Mouse (Mus musculus): ENCODE measurements at regions not wholly inside any gene's neighbourhood (a gene's known extent, or its start where the extent isn't known, plus 50 kb on each side); places are given as distances from the start of the nearest gene placed in this dataset.

GRCm38 (mm10) chr6:103177851-103178250 lies 332.5 kb upstream of the Chl1 start:
- H3K36me3 ChIP-seq (ENCODE audit: control insufficient read depth, insufficient read depth, low read length), result no peaks in the 10 kb centered on the region
- H3K27ac ChIP-seq (ENCODE audit: low read depth, low read length), result no peak overlapping the region
- no peak overlapping the region for H3K4me3 ChIP-seq (ENCODE audit: low read depth, low read length)
- H3K9ac ChIP-seq (replicated peaks; ENCODE audit: low read depth, low read length), result no peak overlapping the region
- ATAC-seq (ENCODE audit: low read depth), result no peak
- H3K4me1 ChIP-seq (ENCODE audit: control insufficient read depth, insufficient read depth, low read length), result no peaks in the 10 kb centered on the region
- no peaks in the 10 kb centered on the region for H3K9me3 ChIP-seq (ENCODE audit: control insufficient read depth, low read length)
- WGBS, result 60% methylated on average over 1 of the region's 1 CpGs
- no peak overlapping the region for H3K4me2 ChIP-seq (ENCODE audit: low read depth, low read length)
- no peaks in the 10 kb centered on the region for H3K27me3 ChIP-seq (ENCODE audit: control insufficient read depth, insufficient read depth, low read length)

- Histone ChIP-seq H3K27ac (ENCODE audit: low read depth, low read length) (no peak overlapping the region), H3K4me2 (ENCODE audit: low read depth, low read length) (no peak overlapping the region), H3K4me3 (ENCODE audit: low read depth, low read length) (no peak overlapping the region), H3K9me3 (ENCODE audit: control insufficient read depth, low read length) (no peaks in the 10 kb centered on the region), H3K27me3 (ENCODE audit: control insufficient read depth, insufficient read depth, low read length) (no peaks in the 10 kb centered on the region), H3K9ac (replicated peaks; ENCODE audit: low read depth, low read length) (no peak overlapping the region), H3K4me1 (ENCODE audit: control insufficient read depth, insufficient read depth, low read length) (no peaks in the 10 kb centered on the region), H3K36me3 (ENCODE audit: control insufficient read depth, insufficient read depth, low read length) (no peaks in the 10 kb centered on the region)
- no peak for ATAC-seq (ENCODE audit: low read depth)
These were observed 327.0 kb upstream of the Chl1 start for GRCm38 (mm10) chr6:103183355-103183754.

GRCm38 (mm10) chr6:103196838-103197237 lies 313.5 kb upstream of the Chl1 start:
- Histone ChIP-seq H3K9ac (replicated peaks; ENCODE audit: low read depth, low read length) (no peak overlapping the region), H3K4me1 (ENCODE audit: control insufficient read depth, insufficient read depth, low read length) (no peaks in the 10 kb centered on the region), H3K4me3 (ENCODE audit: low read depth, low read length) (no peak overlapping the region), H3K27me3 (ENCODE audit: control insufficient read depth, insufficient read depth, low read length) (no peaks in the 10 kb centered on the region), H3K36me3 (ENCODE audit: control insufficient read depth, insufficient read depth, low read length) (no peaks in the 10 kb centered on the region), H3K27ac (ENCODE audit: low read depth, low read length) (peak overlapping the region; percentile 55), H3K4me2 (ENCODE audit: low read depth, low read length) (no peak overlapping the region), H3K9me3 (ENCODE audit: control insufficient read depth, low read length) (no peaks in the 10 kb centered on the region)
- 62% methylated on average over 6 of the region's 6 CpGs for WGBS
- peak; percentile 75; the same call in 1 of the 2 replicates for ATAC-seq (ENCODE audit: low read depth)

GRCm38 (mm10) chr6:103201605-103202004 lies 308.8 kb upstream of the Chl1 start:
- H3K27ac ChIP-seq (ENCODE audit: low read depth, low read length), result no peak overlapping the region
- H3K4me2 ChIP-seq (ENCODE audit: low read depth, low read length), result no peak overlapping the region
- no peaks in the 10 kb centered on the region for H3K4me1 ChIP-seq (ENCODE audit: control insufficient read depth, insufficient read depth, low read length)
- H3K27me3 ChIP-seq (ENCODE audit: control insufficient read depth, insufficient read depth, low read length), result no peaks in the 10 kb centered on the region
- H3K36me3 ChIP-seq (ENCODE audit: control insufficient read depth, insufficient read depth, low read length), result no peaks in the 10 kb centered on the region
- no peak overlapping the region for H3K4me3 ChIP-seq (ENCODE audit: low read depth, low read length)
- no peaks in the 10 kb centered on the region for H3K9me3 ChIP-seq (ENCODE audit: control insufficient read depth, low read length)
- H3K9ac ChIP-seq (replicated peaks; ENCODE audit: low read depth, low read length), result no peak overlapping the region
- WGBS, result 27% methylated on average over 1 of the region's 1 CpGs
- no peak for ATAC-seq (ENCODE audit: low read depth)

- Histone ChIP-seq H3K4me2 (ENCODE audit: low read depth, low read length) (no peak overlapping the region), H3K36me3 (ENCODE audit: control insufficient read depth, insufficient read depth, low read length) (no peaks in the 10 kb centered on the region), H3K4me1 (ENCODE audit: control insufficient read depth, insufficient read depth, low read length) (no peaks in the 10 kb centered on the region), H3K9ac (replicated peaks; ENCODE audit: low read depth, low read length) (no peak overlapping the region), H3K9me3 (ENCODE audit: control insufficient read depth, low read length) (no peaks in the 10 kb centered on the region), H3K27me3 (ENCODE audit: control insufficient read depth, insufficient read depth, low read length) (no peaks in the 10 kb centered on the region), H3K27ac (ENCODE audit: low read depth, low read length) (no peak overlapping the region), H3K4me3 (ENCODE audit: low read depth, low read length) (no peak overlapping the region)
- peak; percentile 61; the same call in 1 of the 2 replicates for ATAC-seq (ENCODE audit: low read depth)
These were observed 301.2 kb upstream of the Chl1 start for GRCm38 (mm10) chr6:103209202-103209601.

GRCm38 (mm10) chr6:103213160-103213559 lies 297.2 kb upstream of the Chl1 start:
- 52% methylated on average over 6 of the region's 6 CpGs for WGBS
- ATAC-seq (ENCODE audit: low read depth), result peak; percentile 70; the same call in 1 of the 2 replicates
- no peak overlapping the region for H3K4me2 ChIP-seq (ENCODE audit: low read depth, low read length)
- H3K9me3 ChIP-seq (ENCODE audit: control insufficient read depth, low read length), result no peaks in the 10 kb centered on the region
- no peaks in the 10 kb centered on the region for H3K36me3 ChIP-seq (ENCODE audit: control insufficient read depth, insufficient read depth, low read length)
- no peaks in the 10 kb centered on the region for H3K27me3 ChIP-seq (ENCODE audit: control insufficient read depth, insufficient read depth, low read length)
- H3K9ac ChIP-seq (replicated peaks; ENCODE audit: low read depth, low read length), result no peak overlapping the region
- no peaks in the 10 kb centered on the region for H3K4me1 ChIP-seq (ENCODE audit: control insufficient read depth, insufficient read depth, low read length)
- no peak overlapping the region for H3K27ac ChIP-seq (ENCODE audit: low read depth, low read length)
- no peak overlapping the region for H3K4me3 ChIP-seq (ENCODE audit: low read depth, low read length)

GRCm38 (mm10) chr6:103236896-103237295 lies 273.5 kb upstream of the Chl1 start:
- H3K27ac ChIP-seq (ENCODE audit: low read depth, low read length), result no peak overlapping the region
- no peaks in the 10 kb centered on the region for H3K27me3 ChIP-seq (ENCODE audit: control insufficient read depth, insufficient read depth, low read length)
- no peak overlapping the region for H3K4me3 ChIP-seq (ENCODE audit: low read depth, low read length)
- ATAC-seq (ENCODE audit: low read depth), result no peak
- H3K4me1 ChIP-seq (ENCODE audit: control insufficient read depth, insufficient read depth, low read length), result no peaks in the 10 kb centered on the region
- H3K9me3 ChIP-seq (ENCODE audit: control insufficient read depth, low read length), result no peaks in the 10 kb centered on the region
- no peak overlapping the region for H3K9ac ChIP-seq (replicated peaks; ENCODE audit: low read depth, low read length)
- no peak overlapping the region for H3K4me2 ChIP-seq (ENCODE audit: low read depth, low read length)
- no peaks in the 10 kb centered on the region for H3K36me3 ChIP-seq (ENCODE audit: control insufficient read depth, insufficient read depth, low read length)

- Histone ChIP-seq H3K9ac (replicated peaks; ENCODE audit: low read depth, low read length) (no peak overlapping the region), H3K4me2 (ENCODE audit: low read depth, low read length) (no peak overlapping the region), H3K27ac (ENCODE audit: low read depth, low read length) (no peak overlapping the region), H3K27me3 (ENCODE audit: control insufficient read depth, insufficient read depth, low read length) (no peaks in the 10 kb centered on the region), H3K9me3 (ENCODE audit: control insufficient read depth, low read length) (no peaks in the 10 kb centered on the region), H3K4me3 (ENCODE audit: low read depth, low read length) (no peak overlapping the region), H3K4me1 (ENCODE audit: control insufficient read depth, insufficient read depth, low read length) (no peaks in the 10 kb centered on the region), H3K36me3 (ENCODE audit: control insufficient read depth, insufficient read depth, low read length) (no peaks in the 10 kb centered on the region)
- WGBS, result 82% methylated on average over 5 of the region's 5 CpGs
- ATAC-seq (ENCODE audit: low read depth), result no peak
These were observed 241.4 kb upstream of the Chl1 start for GRCm38 (mm10) chr6:103268984-103269383.

GRCm38 (mm10) chr6:103272216-103272615 lies 238.2 kb upstream of the Chl1 start:
- no peak overlapping the region for H3K4me2 ChIP-seq (ENCODE audit: low read depth, low read length)
- WGBS, result 84% methylated on average over 3 of the region's 3 CpGs

GRCm38 (mm10) chr6:103275071-103275470 lies 235.3 kb upstream of the Chl1 start:
- no peaks in the 10 kb centered on the region for H3K27me3 ChIP-seq (ENCODE audit: control insufficient read depth, insufficient read depth, low read length)
- H3K36me3 ChIP-seq (ENCODE audit: control insufficient read depth, insufficient read depth, low read length), result no peaks in the 10 kb centered on the region
- WGBS, result 60% methylated on average over 4 of the region's 4 CpGs
- H3K9ac ChIP-seq (replicated peaks; ENCODE audit: low read depth, low read length), result no peak overlapping the region
- no peak for ATAC-seq (ENCODE audit: low read depth)
- no peak overlapping the region for H3K27ac ChIP-seq (ENCODE audit: low read depth, low read length)
- no peak overlapping the region for H3K4me3 ChIP-seq (ENCODE audit: low read depth, low read length)
- H3K4me2 ChIP-seq (ENCODE audit: low read depth, low read length), result no peak overlapping the region
- H3K9me3 ChIP-seq (ENCODE audit: control insufficient read depth, low read length), result no peaks in the 10 kb centered on the region
- H3K4me1 ChIP-seq (ENCODE audit: control insufficient read depth, insufficient read depth, low read length), result no peaks in the 10 kb centered on the region

More at GRCm38 (mm10) chr6:103272216-103272615, 238.2 kb upstream of the Chl1 start:
- Histone ChIP-seq H3K9ac (replicated peaks; ENCODE audit: low read depth, low read length) (no peak overlapping the region), H3K9me3 (ENCODE audit: control insufficient read depth, low read length) (no peaks in the 10 kb centered on the region), H3K27me3 (ENCODE audit: control insufficient read depth, insufficient read depth, low read length) (no peaks in the 10 kb centered on the region), H3K4me3 (ENCODE audit: low read depth, low read length) (no peak overlapping the region), H3K27ac (ENCODE audit: low read depth, low read length) (no peak overlapping the region), H3K4me1 (ENCODE audit: control insufficient read depth, insufficient read depth, low read length) (no peaks in the 10 kb centered on the region), H3K36me3 (ENCODE audit: control insufficient read depth, insufficient read depth, low read length) (no peaks in the 10 kb centered on the region)
- no peak for ATAC-seq (ENCODE audit: low read depth)

Measured in neural tube, embryonic 14.5 days (tissue).